Mouse (Mus musculus) testis, adult 2 months (tissue): ENCODE measurements around the gene Slc22a16. TPM values are rescaled to one million over a fixed set of nuclear protein-coding genes. Genes with fewer than 3 reads are reported as not detected.
"Not testable (repeated sequence)": the region's sequence is repeated elsewhere in the genome, so short reads cannot be mapped to it uniquely, and the experiment has no call there.

Experiments used
- H3K27ac ChIP-seq: fragments of 200-500 bp; 2 replicates; pipeline ENCODE4 v1.5.1; 2012; ENCODE audit warnings: low read depth, low read length; ENCODE audit not compliant: control insufficient read depth, insufficient read depth
- H3K27me3 ChIP-seq: fragments of 200-500 bp; 2 replicates; pipeline ENCODE4 v1.6.1; 2012; ENCODE audit warnings: mild to moderate bottlenecking, low read length, moderate library complexity; ENCODE audit not compliant: control insufficient read depth, insufficient read depth
- H3K36me3 ChIP-seq: fragments of 200-500 bp; 2 replicates; pipeline ENCODE4 v1.6.1; 2012; ENCODE audit warnings: mild to moderate bottlenecking, low read length; ENCODE audit not compliant: control insufficient read depth, insufficient read depth
- H3K4me1 ChIP-seq: fragments of 200-500 bp; 2 replicates; pipeline ENCODE4 v1.6.1; 2012; ENCODE audit warnings: low read length; ENCODE audit not compliant: control insufficient read depth, insufficient read depth
- H3K4me3 ChIP-seq: fragments of 200-500 bp; 2 replicates; pipeline ENCODE4 v1.5.1; 2012; ENCODE audit warnings: low read depth, mild to moderate bottlenecking, low read length, moderate library complexity, mixed read lengths; ENCODE audit not compliant: control insufficient read depth
- CTCF ChIP-seq: fragments of 200-500 bp; IDR thresholded peaks from 2 replicates; pipeline ENCODE4 v1.5.1; 2012; ENCODE audit warnings: low read depth, mild to moderate bottlenecking, inconsistent platforms, low read length, moderate library complexity; ENCODE audit not compliant: control insufficient read depth, insufficient read depth, insufficient replicate concordance
- POLR2A ChIP-seq: fragments of 200-500 bp; IDR thresholded peaks from 2 replicates; pipeline ENCODE4 v1.6.1; 2012; ENCODE audit warnings: low read depth, mild to moderate bottlenecking, inconsistent platforms, low read length, moderate library complexity; ENCODE audit not compliant: control insufficient read depth
- polyA plus RNA-seq: library from polyadenylated mRNA; depleted of rRNA; stranded (reverse); fragments of >200 nt; gene quantifications from 2 replicates; pipeline ENCODE4 v1.2.3, GENCODE M21; 2012

Gene Slc22a16
- polyA plus RNA-seq, 1 experiment = 172 TPM

DNA sequence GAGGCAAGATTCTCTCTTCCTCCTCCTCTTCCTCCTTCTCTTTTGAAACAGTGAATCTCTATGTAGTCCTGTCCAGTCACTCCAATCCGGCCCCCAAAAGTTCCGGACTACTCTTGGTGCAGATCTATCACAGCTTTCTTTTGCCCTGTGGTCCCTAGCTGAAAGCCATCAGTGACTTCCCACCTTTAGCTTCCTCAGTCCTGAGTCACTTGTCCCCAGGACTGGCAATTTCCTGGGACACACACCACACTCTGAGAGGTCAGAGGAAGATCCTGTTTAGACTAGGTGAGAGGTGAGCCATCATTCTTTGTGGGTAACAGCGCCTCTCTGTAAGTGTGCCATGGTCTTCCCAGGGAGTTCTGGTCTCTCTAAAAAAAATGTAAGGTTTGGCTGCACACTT is 43.1 kb upstream of the Slc22a16 start:
- H3K4me3 ChIP-seq = no peak overlapping the region
- H3K27me3 ChIP-seq = no peaks in the 10 kb centered on the region
- H3K36me3 ChIP-seq = no peaks in the 10 kb centered on the region
- peaks cover 7% of the 10 kb centered on the region for H3K4me1 ChIP-seq
- H3K27ac ChIP-seq = no peak overlapping the region; the same call in 1 of the 2 replicates
- TF ChIP-seq CTCF = no peak
- no peak for TF ChIP-seq POLR2A

DNA sequence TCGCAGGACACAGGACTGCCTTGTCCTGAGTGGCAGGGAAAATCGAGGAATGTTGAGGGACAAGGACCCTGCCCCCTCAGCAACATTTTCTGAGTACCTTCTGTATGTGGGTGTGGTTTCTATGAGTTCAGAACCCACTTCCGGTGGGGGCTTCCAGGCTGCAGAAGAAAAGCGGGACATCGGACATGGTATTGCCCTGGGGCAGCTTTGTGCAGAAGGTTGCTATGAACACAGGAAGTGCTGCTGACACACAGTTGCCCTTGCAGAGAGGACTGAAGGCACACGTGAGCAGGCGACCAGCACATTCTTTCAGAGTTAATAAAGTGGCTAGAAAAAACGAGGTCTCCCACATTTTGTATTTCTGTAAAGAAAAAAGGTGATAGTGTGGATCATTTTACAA is 42.6 kb upstream of the Slc22a16 start:
- H3K4me1 ChIP-seq = peaks cover 7% of the 10 kb centered on the region
- no peaks in the 10 kb centered on the region for H3K36me3 ChIP-seq
- no peaks in the 10 kb centered on the region for H3K27me3 ChIP-seq
- no peak overlapping the region for H3K27ac ChIP-seq
- no peak overlapping the region for H3K4me3 ChIP-seq
- TF ChIP-seq CTCF = no peak
- no peak for TF ChIP-seq POLR2A

DNA sequence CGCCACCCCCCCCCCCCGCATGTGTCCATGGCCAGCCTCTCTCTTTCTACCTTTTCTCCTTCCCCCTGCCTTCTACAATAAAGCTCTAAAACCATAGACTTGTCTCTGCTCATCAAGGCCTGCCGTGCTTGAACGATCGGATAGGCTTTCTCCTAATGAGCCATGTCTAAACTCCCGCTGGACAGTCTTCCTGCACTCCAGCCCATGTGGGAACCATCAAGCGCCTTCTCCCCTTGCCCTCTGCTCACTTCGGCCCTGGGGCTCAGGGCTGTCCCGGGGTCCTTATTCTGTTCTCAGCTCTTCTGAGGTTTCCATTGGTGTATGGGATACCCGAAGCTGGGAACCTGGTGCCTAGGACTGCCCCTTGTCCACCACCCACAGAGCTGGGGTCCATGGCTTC is 41.5 kb upstream of the Slc22a16 start:
- TF ChIP-seq POLR2A (no peak), CTCF (no peak)
- no peak overlapping the region for H3K27ac ChIP-seq

DNA sequence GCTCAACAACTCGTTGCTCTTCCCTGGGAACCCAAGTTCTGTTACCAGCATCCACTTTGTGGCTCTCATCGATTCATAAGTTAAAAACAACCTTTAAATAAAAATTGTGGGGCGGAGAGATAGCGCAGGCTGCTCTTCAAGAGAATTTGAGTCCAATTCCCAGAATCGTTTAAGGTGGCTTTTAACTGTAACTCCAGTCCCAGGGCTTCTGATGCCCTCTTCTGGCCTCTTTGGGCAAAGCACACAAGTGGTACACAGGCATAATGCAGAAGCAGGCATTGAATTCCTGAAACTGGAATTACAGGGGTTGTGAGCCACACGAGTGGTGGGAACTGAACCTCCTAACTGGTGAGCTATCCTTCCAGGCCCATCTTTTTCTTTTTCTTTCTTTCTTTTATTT is 40.5 kb upstream of the Slc22a16 start:
- no peak for TF ChIP-seq POLR2A
- TF ChIP-seq CTCF = no peak
- Histone ChIP-seq H3K4me3 (no peak overlapping the region), H3K36me3 (no peaks in the 10 kb centered on the region), H3K27ac (no peak overlapping the region), H3K4me1 (peaks cover 7% of the 10 kb centered on the region), H3K27me3 (no peaks in the 10 kb centered on the region)

More for the DNA sequence above, 41.5 kb upstream of the Slc22a16 start:
- Histone ChIP-seq H3K4me3 (no peak overlapping the region), H3K36me3 (no peaks in the 10 kb centered on the region), H3K4me1 (peaks cover 7% of the 10 kb centered on the region), H3K27me3 (no peaks in the 10 kb centered on the region)

DNA sequence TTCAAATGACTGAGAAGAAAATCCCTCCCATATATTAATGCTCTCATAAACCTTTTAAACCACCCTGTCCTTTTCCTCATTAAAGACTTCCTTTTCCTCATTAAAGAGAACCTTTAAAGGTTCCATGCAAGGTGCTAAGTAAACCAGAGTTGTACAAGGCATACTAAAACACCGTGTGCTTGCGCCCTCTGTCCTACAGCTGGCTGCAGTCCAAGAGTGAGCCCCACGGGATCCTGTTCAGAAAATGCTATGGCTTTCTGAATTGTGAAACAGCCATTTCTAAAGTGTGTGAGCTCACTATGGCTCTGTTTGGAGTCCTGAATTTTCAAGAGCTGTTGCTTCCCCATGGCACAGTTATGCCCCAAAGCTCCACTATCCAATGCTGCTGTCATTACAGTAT is 39.5 kb upstream of the Slc22a16 start:
- Histone ChIP-seq H3K4me3 (no peak overlapping the region), H3K36me3 (no peaks in the 10 kb centered on the region)
- TF ChIP-seq CTCF (no peak), POLR2A (no peak)

DNA sequence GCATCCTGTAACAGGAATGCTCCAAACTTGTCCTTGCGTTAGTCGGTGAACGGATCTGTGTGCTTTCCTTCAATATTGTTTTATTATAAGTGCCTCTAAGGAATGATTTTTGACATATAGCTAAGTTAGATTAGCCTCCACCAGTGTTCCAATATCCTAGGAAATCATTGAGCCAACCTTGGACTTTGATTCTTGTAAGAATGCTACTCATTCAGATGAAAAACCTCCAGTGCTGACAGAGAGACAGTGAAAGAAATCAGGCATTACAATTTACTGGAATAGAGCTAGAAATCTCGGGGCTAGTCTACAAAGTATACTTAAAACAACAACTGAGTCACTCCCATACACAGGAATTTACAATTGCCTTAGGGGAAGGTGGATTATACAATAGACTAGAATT is 37.5 kb upstream of the Slc22a16 start:
- H3K36me3 ChIP-seq, H3K27me3 ChIP-seq, H3K27ac ChIP-seq, H3K4me3 ChIP-seq, H3K4me1 ChIP-seq: not testable (repeated sequence)

More for the DNA sequence above, 39.5 kb upstream of the Slc22a16 start:
- Histone ChIP-seq H3K27me3 (no peaks in the 10 kb centered on the region), H3K4me1 (peaks cover 7% of the 10 kb centered on the region), H3K27ac (no peak overlapping the region)

DNA sequence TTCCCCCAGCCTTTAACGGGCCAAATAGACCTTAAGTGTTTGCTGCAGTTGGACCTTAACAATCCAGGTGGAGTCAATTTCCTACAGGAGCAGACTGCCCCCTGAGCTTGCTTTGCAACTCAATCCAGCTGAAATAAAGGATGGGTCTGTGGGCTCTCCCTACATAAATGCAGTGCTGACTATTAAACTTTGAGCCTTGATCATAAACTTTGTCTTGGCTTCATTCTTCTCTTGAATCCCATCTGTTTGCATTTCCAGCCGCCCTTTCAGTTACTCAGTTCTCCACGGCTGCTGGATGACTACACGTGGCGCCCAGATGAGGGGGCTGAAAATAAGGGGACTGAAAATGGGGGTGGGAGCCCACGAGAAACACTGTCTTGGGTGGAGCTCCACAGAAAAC is 28.8 kb upstream of the Slc22a16 start:
- Histone ChIP-seq H3K4me3 (no peak overlapping the region), H3K27me3 (no peaks in the 10 kb centered on the region), H3K36me3 (no peaks in the 10 kb centered on the region), H3K27ac (no peak overlapping the region), H3K4me1 (no peaks in the 10 kb centered on the region)
- TF ChIP-seq CTCF (no peak), POLR2A (no peak)

DNA sequence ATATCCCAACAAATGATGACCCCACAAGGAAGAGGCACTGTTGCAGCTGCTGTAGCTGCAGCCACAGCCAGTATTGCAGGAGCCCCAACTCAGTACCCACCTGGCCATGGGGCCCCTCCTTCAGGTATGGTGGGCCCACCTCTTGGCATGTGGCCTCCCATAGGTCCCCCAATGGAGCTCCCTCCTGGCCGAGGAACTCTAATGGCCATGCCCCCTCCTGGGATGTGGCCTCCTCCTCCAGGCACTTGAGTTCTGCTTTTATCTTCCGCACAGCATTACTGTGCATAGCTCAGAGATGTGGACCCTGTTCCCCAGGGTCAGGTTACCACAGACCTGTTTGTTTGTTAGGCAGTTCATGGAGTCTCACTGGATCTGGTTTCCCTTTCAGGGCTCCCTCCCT is 20.8 kb upstream of the Slc22a16 start:
- TF ChIP-seq POLR2A (no peak), CTCF (no peak)
- Histone ChIP-seq H3K4me3 (no peak overlapping the region), H3K36me3 (no peaks in the 10 kb centered on the region), H3K27me3 (no peaks in the 10 kb centered on the region), H3K4me1 (peaks cover 3% of the 10 kb centered on the region), H3K27ac (no peak overlapping the region)
